Mouse (Mus musculus): ENCODE measurements around the gene Atg3.

The Atg3 gene

DNA sequence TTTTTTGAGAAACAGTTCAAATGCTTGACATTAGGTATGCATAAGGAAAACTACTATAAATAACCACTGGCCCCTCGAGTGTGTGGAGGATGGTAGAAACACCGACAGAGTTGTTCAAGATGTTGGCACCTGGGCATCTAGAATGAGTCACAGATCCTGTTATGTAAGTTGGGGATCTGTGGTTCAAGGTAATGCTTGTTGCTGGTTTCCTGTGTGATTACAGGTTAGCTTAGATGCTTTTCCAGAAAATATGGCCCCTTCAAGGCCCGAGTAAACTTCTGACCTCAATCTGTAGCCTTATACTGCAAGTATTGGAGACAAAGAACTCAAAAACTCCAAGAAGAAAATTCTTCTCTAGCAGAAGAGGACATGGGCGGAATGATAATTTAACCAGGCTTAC, 45.9 kb downstream of the Atg3 start:
- DNase-seq (ENCODE audit: extremely low spot score, low read depth, low spot score): no peak

- DNase-seq (ENCODE audit: extremely low spot score, low read depth, low spot score): no peak
Observed at GRCm38 (mm10) chr16:45204859-45205670, 46.5 kb downstream of the Atg3 start.

DNA sequence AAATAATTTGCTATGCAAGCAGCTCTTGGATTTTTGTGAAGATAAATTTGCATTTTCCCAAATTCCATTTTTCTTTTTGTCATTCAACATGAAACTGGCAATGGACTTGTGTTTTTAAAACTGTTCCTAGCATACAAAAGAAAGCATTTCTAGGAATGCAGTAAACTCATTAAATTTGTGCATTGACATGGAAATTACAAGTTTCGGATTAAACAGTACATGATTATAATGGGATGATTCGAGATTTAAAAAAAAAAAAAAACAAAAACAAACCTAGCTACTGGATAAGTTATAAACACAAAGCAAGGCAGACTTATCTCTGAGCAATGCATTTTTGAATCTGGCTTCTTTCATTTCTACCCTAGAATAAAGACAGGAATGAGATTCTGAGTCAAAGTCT, 63.4 kb downstream of the Atg3 start:
- no peak for DNase-seq (ENCODE audit: extremely low spot score, low read depth, low spot score)

GRCm38 (mm10) chr16:45222771-45223170, 64.2 kb downstream of the Atg3 start:
- no peak for DNase-seq (ENCODE audit: extremely low spot score, low read depth, low spot score)

GRCm38 (mm10) chr16:45223648-45224388, 65.2 kb downstream of the Atg3 start, which contains the start of gene Btla:
Btla (plus strand) TSS chr16:45224315.
- no peak for DNase-seq (ENCODE audit: extremely low spot score, low read depth, low spot score)

DNA sequence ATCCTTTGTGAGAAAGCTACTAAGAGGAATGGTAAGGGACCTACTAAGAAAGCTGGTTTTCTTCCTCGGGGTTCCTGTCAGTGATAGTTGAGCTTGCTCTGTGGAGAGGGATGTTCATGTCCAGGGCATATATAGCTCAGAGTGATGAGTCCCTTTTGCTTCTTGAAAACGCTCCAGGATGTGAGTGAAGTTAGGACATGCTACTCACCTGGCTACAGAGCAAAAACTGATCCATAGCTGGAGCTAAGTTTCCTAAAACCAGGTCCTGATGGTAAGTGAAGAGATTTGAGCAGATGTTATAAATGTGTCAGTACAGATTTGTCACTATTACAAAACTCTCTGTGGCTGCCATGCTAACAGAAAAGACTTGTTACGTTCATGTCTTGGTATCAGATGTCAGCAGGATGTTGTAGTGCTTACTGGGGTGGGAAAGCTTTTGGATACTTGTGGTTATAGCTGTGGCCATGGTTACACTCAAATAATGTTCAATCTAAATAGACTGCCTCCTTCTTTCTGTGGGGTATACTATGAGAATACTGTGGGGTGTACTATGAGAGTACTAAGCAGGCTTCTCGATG, 65.9 kb downstream of the Atg3 start:
- DNase-seq (ENCODE audit: extremely low spot score, low read depth, low spot score): no peak

- DNase-seq (ENCODE audit: extremely low spot score, low read depth, low spot score): no peak
Observed at GRCm38 (mm10) chr16:45227002-45227401, 68.4 kb downstream of the Atg3 start.

DNA sequence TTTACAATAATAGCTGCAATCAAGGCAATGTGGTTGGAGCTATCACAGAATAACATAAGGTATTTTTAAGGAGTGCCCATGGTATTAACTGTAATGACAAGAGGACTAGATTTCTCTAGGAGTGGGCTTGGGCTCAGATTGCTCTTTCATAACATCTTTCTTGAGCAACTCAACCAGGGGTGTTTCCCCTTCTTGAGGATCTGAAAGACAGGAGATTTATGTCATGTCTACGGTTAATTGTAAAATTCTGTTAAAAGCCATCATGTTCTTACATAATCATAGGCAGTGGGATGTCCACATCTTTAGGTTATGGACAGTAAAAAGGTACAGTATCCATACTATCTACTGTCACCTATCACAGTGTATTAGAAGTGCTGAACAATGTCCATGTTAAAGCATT, 72.7 kb downstream of the Atg3 start:
- DNase-seq (ENCODE audit: extremely low spot score, low read depth, low spot score): no peak

DNA sequence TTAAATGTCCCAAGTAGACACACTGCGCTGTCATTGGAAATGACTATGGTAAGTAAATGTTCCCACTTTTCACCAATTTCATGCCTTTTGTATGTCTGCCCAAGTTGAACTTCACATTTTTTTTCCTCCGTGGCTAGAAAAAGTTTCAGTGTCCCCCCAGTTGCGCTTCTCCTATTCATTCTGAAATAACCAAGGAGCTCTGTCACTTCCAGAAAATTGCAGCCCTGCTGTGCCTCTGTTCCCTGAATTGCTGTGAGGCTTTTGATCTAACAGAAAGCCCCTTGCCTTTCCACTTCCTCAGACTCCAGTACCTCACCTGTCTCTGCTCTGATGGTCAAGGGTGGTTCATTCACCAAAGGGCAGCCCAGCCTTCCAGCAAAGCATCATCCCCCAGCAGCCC, 74.4 kb downstream of the Atg3 start:
- DNase-seq (ENCODE audit: extremely low spot score, low read depth, low spot score): no peak

All from hindlimb bud, embryonic 11.5 days (tissue).